Mouse (Mus musculus) neural tube, embryonic 14.5 days (tissue): ENCODE results near the gene Pramef8. TPM values are rescaled to one million over a fixed set of nuclear protein-coding genes. Genes with fewer than 3 reads are reported as not detected.
"Not testable (repeated sequence)": the region's sequence is repeated elsewhere in the genome, so short reads cannot be mapped to it uniquely, and the experiment has no call there.

Experiments
- ATAC-seq: fragments of 200-750 bp; cut with Nextera tagmentation; 2 replicates; pipeline ENCODE4 v1.8.0; 2017; ENCODE audit warnings: low read depth, mild to moderate bottlenecking, moderate TSS enrichment, moderate library complexity
- H3K27ac ChIP-seq: fragments of 300-500 bp; sonication (generic); 2 replicates; pipeline ENCODE4 v1.5.1; 2014; ENCODE audit warnings: low read depth, mild to moderate bottlenecking, control low read depth, low read length, moderate library complexity, mixed read lengths
- H3K27me3 ChIP-seq: fragments of 300-500 bp; sonication (generic); 2 replicates; pipeline ENCODE4 v1.6.1; 2014; ENCODE audit warnings: low read length; ENCODE audit not compliant: control insufficient read depth, insufficient read depth
- H3K36me3 ChIP-seq: fragments of 300-500 bp; sonication (generic); 2 replicates; pipeline ENCODE4 v1.6.1; 2014; ENCODE audit warnings: low read length, mixed read lengths; ENCODE audit not compliant: control insufficient read depth, insufficient read depth
- H3K4me1 ChIP-seq: fragments of 300-500 bp; sonication (generic); 2 replicates; pipeline ENCODE4 v1.6.1; 2014; ENCODE audit warnings: low read length; ENCODE audit not compliant: control insufficient read depth, insufficient read depth
- H3K4me2 ChIP-seq: fragments of 300-500 bp; sonication (generic); 2 replicates; pipeline ENCODE4 v1.6.1; 2014; ENCODE audit warnings: mild to moderate bottlenecking, low read depth, low read length, control low read depth
- H3K4me3 ChIP-seq: fragments of 300-500 bp; sonication (generic); 2 replicates; pipeline ENCODE4 v1.5.1; 2014; ENCODE audit warnings: low read depth, low read length, control low read depth, mixed read lengths
- H3K9ac ChIP-seq: fragments of 300-500 bp; sonication (generic); replicated peaks from 2 replicates; pipeline ENCODE4 v1.6.1; 2014; ENCODE audit warnings: low read depth, mild to moderate bottlenecking, control low read depth, low read length, mixed read lengths
- H3K9me3 ChIP-seq: fragments of 300-500 bp; sonication (generic); 2 replicates; pipeline ENCODE4 v1.6.1; 2016; ENCODE audit warnings: low read length; ENCODE audit not compliant: control insufficient read depth
- WGBS: fragments of 180-500 bp; shearing (Covaris S2); extraction: QIAGEN DNeasy Blood & Tissue Kit; methylation state at CpG from one replicate; pipeline ENCODE4 v1.1.7; 2014; 5-methylcytosine and 5-hydroxymethylcytosine counted together
- polyA plus RNA-seq: library from polyadenylated mRNA; unstranded; fragments of >200 nt; fragmentation: Nextera tagmentation; extraction: Ambion mirVana; gene quantifications from 2 replicates; pipeline ENCODE4 v1.2.1, GENCODE M21; 2014

Pramef8 gene
- polyA plus RNA-seq, 1 experiment from 2014 or later: 20.7 TPM

- no peaks in the 10 kb centered on the region for H3K4me1 ChIP-seq
- ATAC-seq: no peak
- no peaks in the 10 kb centered on the region for H3K27me3 ChIP-seq
- no peak within 1 kb of the TSS for H3K4me2 ChIP-seq
- H3K9me3 ChIP-seq: no peaks in the 10 kb centered on the region
- no peak within 1 kb of the TSS for H3K4me3 ChIP-seq
- WGBS: 80% methylated on average over 26 of the region's 26 CpGs
- H3K36me3 ChIP-seq: no peaks in the 10 kb centered on the region
- H3K27ac ChIP-seq: no peak within 1 kb of the TSS
- no peak within 1 kb of the TSS for H3K9ac ChIP-seq
Observed at GRCm38 (mm10) chr4:143394181-143394580, 18.0 kb upstream of the Pramef8 start, which contains the start of gene Pramel1. TSS of gene Pramel1 (plus strand) at chr4:143394428.

GRCm38 (mm10) chr4:143411566-143412218 is 534 bp upstream of the Pramef8 start:
- peak; percentile 25; the same call in 1 of the 2 replicates for ATAC-seq
- peak overlapping the region; percentile 61; the same call in 1 of the 2 replicates for H3K9ac ChIP-seq
- 65% methylated on average over 5 of the region's 5 CpGs for WGBS
- peak overlapping the region; percentile 52 for H3K4me3 ChIP-seq
- peak overlapping the region; percentile 48; the same call in 1 of the 2 replicates for H3K27ac ChIP-seq
- H3K27me3 ChIP-seq: no peaks in the 10 kb centered on the region
- H3K9me3 ChIP-seq: no peaks in the 10 kb centered on the region
- no peaks in the 10 kb centered on the region for H3K4me1 ChIP-seq
- H3K36me3 ChIP-seq: peaks cover 10% of the 10 kb centered on the region
- peak overlapping the region; percentile 40 for H3K4me2 ChIP-seq

- Histone ChIP-seq H3K9ac (no peak overlapping the region), H3K9me3 (no peaks in the 10 kb centered on the region), H3K36me3 (peaks cover 29% of the 10 kb centered on the region), H3K27ac (no peak overlapping the region), H3K4me1 (no peaks in the 10 kb centered on the region), H3K27me3 (no peaks in the 10 kb centered on the region), H3K4me2 (no peak overlapping the region), H3K4me3 (peak overlapping the region; percentile 52)
- no peak for ATAC-seq
- WGBS: 98% methylated on average over 1 of the region's 1 CpGs
Observed at GRCm38 (mm10) chr4:143413621-143414020, 1.4 kb downstream of the Pramef8 start.

- Histone ChIP-seq H3K9ac (no peak overlapping the region), H3K9me3 (no peaks in the 10 kb centered on the region), H3K36me3 (peaks cover 34% of the 10 kb centered on the region), H3K4me2 (no peak overlapping the region), H3K4me3 (no peak overlapping the region), H3K27me3 (no peaks in the 10 kb centered on the region), H3K27ac (no peak overlapping the region), H3K4me1 (no peaks in the 10 kb centered on the region)
- ATAC-seq: no peak
- 97% methylated on average over 3 of the region's 3 CpGs for WGBS
Observed at GRCm38 (mm10) chr4:143414121-143414520, 1.9 kb downstream of the Pramef8 start.

GRCm38 (mm10) chr4:143426770-143427169 is 14.5 kb downstream of the Pramef8 start:
- not testable (repeated sequence) for H3K36me3 ChIP-seq, H3K4me2 ChIP-seq, H3K9ac ChIP-seq, H3K27ac ChIP-seq, H3K4me3 ChIP-seq, H3K4me1 ChIP-seq, ATAC-seq, H3K27me3 ChIP-seq, H3K9me3 ChIP-seq
- WGBS: 66% methylated on average over 5 of the region's 5 CpGs

- H3K9me3 ChIP-seq: no peaks in the 10 kb centered on the region
- WGBS: 88% methylated on average over 3 of the region's 3 CpGs
- H3K4me3 ChIP-seq: no peak within 1 kb of the TSS
- H3K9ac ChIP-seq: no peak within 1 kb of the TSS
- no peak within 1 kb of the TSS for H3K27ac ChIP-seq
- no peak within 1 kb of the TSS for H3K4me2 ChIP-seq
- no peak for ATAC-seq
- H3K27me3 ChIP-seq: no peaks in the 10 kb centered on the region
- H3K4me1 ChIP-seq: no peaks in the 10 kb centered on the region
- H3K36me3 ChIP-seq: no peaks in the 10 kb centered on the region
Observed at GRCm38 (mm10) chr4:143450224-143450623, 38.0 kb downstream of the Pramef8 start, which contains the start of gene Oog4. TSS of gene Oog4 (minus strand) at chr4:143450324.

Other genes starting within 250 kb of the Pramef8 start
- gene Prdm2, start 199.4 kb upstream of the Pramef8 start, polyA plus RNA-seq: 17.1 and 17.8 TPM in 2 replicates
- gene Pdpn, start 112.9 kb upstream of the Pramef8 start, polyA plus RNA-seq: 25.6 and 40.5 TPM in 2 replicates
- gene Lrrc38, start 62.7 kb upstream of the Pramef8 start, polyA plus RNA-seq: 0.26 and 0.31 TPM in 2 replicates
- gene Pramel1, start 18.0 kb upstream of the Pramef8 start, polyA plus RNA-seq: not detected in 2 replicates
- not detected in 2 replicates for gene Oog4, start 37.9 kb downstream of the Pramef8 start, polyA plus RNA-seq
- not detected in 2 replicates for gene Gm13043, start 98.9 kb downstream of the Pramef8 start, polyA plus RNA-seq
- not detected in 2 replicates for gene Gm13040, start 123.5 kb downstream of the Pramef8 start, polyA plus RNA-seq
- gene BC080695, start 139.3 kb downstream of the Pramef8 start, polyA plus RNA-seq: not detected in 2 replicates
- gene Gm13057, start 139.3 kb downstream of the Pramef8 start, polyA plus RNA-seq: not detected in 2 replicates
- gene Gm13083, start 202.6 kb downstream of the Pramef8 start, polyA plus RNA-seq: not detected in 2 replicates
- gene Gm13088, start 244.8 kb downstream of the Pramef8 start, polyA plus RNA-seq: not detected in 2 replicates